Mouse (Mus musculus): Measurements from ENCODE around the gene Ceacam9. TPM values are rescaled to one million over a fixed set of nuclear protein-coding genes. Genes with fewer than 3 reads are reported as not detected.

The Ceacam9 gene
- polyA plus RNA-seq, 1 experiment from 2014 or later, result not detected

GRCm38 (mm10) chr7:16752016-16752415 lies 30.3 kb downstream of the Ceacam9 start:
- Histone ChIP-seq H3K9me3 (replicated peaks; ENCODE audit: control insufficient read depth, low read length) (no peaks in the 10 kb centered on the region), H3K9ac (ENCODE audit: low read depth, low read length) (no peak overlapping the region), H3K27me3 (ENCODE audit: control insufficient read depth, insufficient read depth, low read length) (no peaks in the 10 kb centered on the region), H3K4me2 (no peak overlapping the region), H3K4me3 (ENCODE audit: low read depth, low read length) (no peak overlapping the region), H3K27ac (ENCODE audit: low read depth, low read length) (no peak overlapping the region), H3K36me3 (ENCODE audit: control insufficient read depth, insufficient read depth, low read length) (peaks cover 17% of the 10 kb centered on the region), H3K4me1 (ENCODE audit: control insufficient read depth, insufficient read depth, low read length) (peaks cover 3% of the 10 kb centered on the region; the same call in 1 of the 2 replicates)
- 85% methylated on average over 12 of the region's 12 CpGs for WGBS (ENCODE audit: insufficient replicate concordance)
- ATAC-seq (replicated peaks; ENCODE audit: insufficient number of reproducible peaks, low FRiP score, low TSS enrichment), result no peak

- H3K4me1 ChIP-seq (ENCODE audit: control insufficient read depth, insufficient read depth, low read length), result peaks cover 7% of the 10 kb centered on the region; the same call in 1 of the 2 replicates
- WGBS (ENCODE audit: insufficient replicate concordance), result 33% methylated on average over 17 of the region's 17 CpGs
- H3K4me3 ChIP-seq (ENCODE audit: low read depth, low read length), result no peak overlapping the region
- H3K4me2 ChIP-seq, result peak overlapping the region; percentile 24
- no peaks in the 10 kb centered on the region for H3K9me3 ChIP-seq (replicated peaks; ENCODE audit: control insufficient read depth, low read length)
- peak overlapping the region; percentile 17; the same call in 1 of the 2 replicates for H3K27ac ChIP-seq (ENCODE audit: low read depth, low read length)
- no peaks in the 10 kb centered on the region for H3K27me3 ChIP-seq (ENCODE audit: control insufficient read depth, insufficient read depth, low read length)
- no peaks in the 10 kb centered on the region for H3K36me3 ChIP-seq (ENCODE audit: control insufficient read depth, insufficient read depth, low read length)
- 0 out of 2 replicates have a peak, but pooled peaks have one; percentile 32 for ATAC-seq (replicated peaks; ENCODE audit: insufficient number of reproducible peaks, low FRiP score, low TSS enrichment)
- H3K9ac ChIP-seq (ENCODE audit: low read depth, low read length), result 0 out of 2 replicates have a peak overlapping the region, but pooled peaks have one; percentile 28
These were observed 33.8 kb downstream of the Ceacam9 start for GRCm38 (mm10) chr7:16755362-16756017.

GRCm38 (mm10) chr7:16758872-16759574 lies 37.3 kb downstream of the Ceacam9 start:
- H3K27ac ChIP-seq (ENCODE audit: low read depth, low read length), result no peak overlapping the region
- whole genome bisulfite sequencing (ENCODE audit: insufficient replicate concordance), result 67% methylated on average over 10 of the region's 11 CpGs
- H3K36me3 ChIP-seq (ENCODE audit: control insufficient read depth, insufficient read depth, low read length), result no peaks in the 10 kb centered on the region

GRCm38 (mm10) chr7:16760292-16760691 lies 38.6 kb downstream of the Ceacam9 start:
- H3K27ac ChIP-seq (ENCODE audit: low read depth, low read length), result no peak overlapping the region

More at GRCm38 (mm10) chr7:16758872-16759574, 37.3 kb downstream of the Ceacam9 start:
- H3K4me2 ChIP-seq, result no peak overlapping the region
- no peaks in the 10 kb centered on the region for H3K27me3 ChIP-seq (ENCODE audit: control insufficient read depth, insufficient read depth, low read length)
- H3K4me1 ChIP-seq (ENCODE audit: control insufficient read depth, insufficient read depth, low read length), result peaks cover 10% of the 10 kb centered on the region; the same call in 1 of the 2 replicates
- no peak for ATAC-seq (replicated peaks; ENCODE audit: insufficient number of reproducible peaks, low FRiP score, low TSS enrichment)
- no peak overlapping the region for H3K9ac ChIP-seq (ENCODE audit: low read depth, low read length)
- H3K9me3 ChIP-seq (replicated peaks; ENCODE audit: control insufficient read depth, low read length), result no peaks in the 10 kb centered on the region
- no peak overlapping the region for H3K4me3 ChIP-seq (ENCODE audit: low read depth, low read length)

GRCm38 (mm10) chr7:16761005-16761481 lies 39.3 kb downstream of the Ceacam9 start:
- Histone ChIP-seq H3K4me3 (ENCODE audit: low read depth, low read length) (no peak overlapping the region), H3K9ac (ENCODE audit: low read depth, low read length) (no peak overlapping the region), H3K4me1 (ENCODE audit: control insufficient read depth, insufficient read depth, low read length) (0 out of 2 replicates have a peak, but pooled peaks cover 6% of the 10 kb centered on the region), H3K27ac (ENCODE audit: low read depth, low read length) (no peak overlapping the region), H3K27me3 (ENCODE audit: control insufficient read depth, insufficient read depth, low read length) (no peaks in the 10 kb centered on the region), H3K4me2 (no peak overlapping the region), H3K9me3 (replicated peaks; ENCODE audit: control insufficient read depth, low read length) (no peaks in the 10 kb centered on the region), H3K36me3 (ENCODE audit: control insufficient read depth, insufficient read depth, low read length) (no peaks in the 10 kb centered on the region)
- 49% methylated on average over 9 of the region's 10 CpGs for WGBS (ENCODE audit: insufficient replicate concordance)
- 0 out of 2 replicates have a peak, but pooled peaks have one; percentile 10 for ATAC-seq (replicated peaks; ENCODE audit: insufficient number of reproducible peaks, low FRiP score, low TSS enrichment)

More at GRCm38 (mm10) chr7:16760292-16760691, 38.6 kb downstream of the Ceacam9 start:
- Histone ChIP-seq H3K4me1 (ENCODE audit: control insufficient read depth, insufficient read depth, low read length) (peaks cover 8% of the 10 kb centered on the region; the same call in 1 of the 2 replicates), H3K4me2 (no peak overlapping the region), H3K27me3 (ENCODE audit: control insufficient read depth, insufficient read depth, low read length) (no peaks in the 10 kb centered on the region), H3K36me3 (ENCODE audit: control insufficient read depth, insufficient read depth, low read length) (no peaks in the 10 kb centered on the region), H3K9ac (ENCODE audit: low read depth, low read length) (no peak overlapping the region), H3K9me3 (replicated peaks; ENCODE audit: control insufficient read depth, low read length) (no peaks in the 10 kb centered on the region), H3K4me3 (ENCODE audit: low read depth, low read length) (no peak overlapping the region)
- whole genome bisulfite sequencing (ENCODE audit: insufficient replicate concordance), result 19% methylated on average over 8 of the region's 8 CpGs
- no peak for ATAC-seq (replicated peaks; ENCODE audit: insufficient number of reproducible peaks, low FRiP score, low TSS enrichment)

- H3K27me3 ChIP-seq (ENCODE audit: control insufficient read depth, insufficient read depth, low read length), result no peaks in the 10 kb centered on the region
- no peak overlapping the region for H3K4me2 ChIP-seq
- H3K36me3 ChIP-seq (ENCODE audit: control insufficient read depth, insufficient read depth, low read length), result no peaks in the 10 kb centered on the region
- no peak overlapping the region for H3K9ac ChIP-seq (ENCODE audit: low read depth, low read length)
- no peak overlapping the region for H3K27ac ChIP-seq (ENCODE audit: low read depth, low read length)
- no peak overlapping the region for H3K4me3 ChIP-seq (ENCODE audit: low read depth, low read length)
- H3K9me3 ChIP-seq (replicated peaks; ENCODE audit: control insufficient read depth, low read length), result no peaks in the 10 kb centered on the region
- peaks cover 11% of the 10 kb centered on the region; the same call in 1 of the 2 replicates for H3K4me1 ChIP-seq (ENCODE audit: control insufficient read depth, insufficient read depth, low read length)
- WGBS (ENCODE audit: insufficient replicate concordance), result 50% methylated on average over 5 of the region's 5 CpGs
- no peak for ATAC-seq (replicated peaks; ENCODE audit: insufficient number of reproducible peaks, low FRiP score, low TSS enrichment)
These were observed 39.9 kb downstream of the Ceacam9 start for GRCm38 (mm10) chr7:16761630-16762029.

GRCm38 (mm10) chr7:16763463-16764218 lies 41.9 kb downstream of the Ceacam9 start:
- ATAC-seq (replicated peaks; ENCODE audit: insufficient number of reproducible peaks, low FRiP score, low TSS enrichment), result no peak
- H3K4me1 ChIP-seq (ENCODE audit: control insufficient read depth, insufficient read depth, low read length), result peaks cover 11% of the 10 kb centered on the region; the same call in 1 of the 2 replicates
- no peaks in the 10 kb centered on the region for H3K36me3 ChIP-seq (ENCODE audit: control insufficient read depth, insufficient read depth, low read length)
- WGBS (ENCODE audit: insufficient replicate concordance), result 82% methylated on average over 7 of the region's 7 CpGs
- no peak overlapping the region for H3K4me3 ChIP-seq (ENCODE audit: low read depth, low read length)
- no peaks in the 10 kb centered on the region for H3K9me3 ChIP-seq (replicated peaks; ENCODE audit: control insufficient read depth, low read length)
- no peaks in the 10 kb centered on the region for H3K27me3 ChIP-seq (ENCODE audit: control insufficient read depth, insufficient read depth, low read length)
- H3K27ac ChIP-seq (ENCODE audit: low read depth, low read length), result no peak overlapping the region
- H3K4me2 ChIP-seq, result no peak overlapping the region
- no peak overlapping the region for H3K9ac ChIP-seq (ENCODE audit: low read depth, low read length)

GRCm38 (mm10) chr7:16766443-16766842 lies 44.7 kb downstream of the Ceacam9 start:
- H3K4me1 ChIP-seq (ENCODE audit: control insufficient read depth, insufficient read depth, low read length), result peaks cover 4% of the 10 kb centered on the region; the same call in 1 of the 2 replicates
- no peaks in the 10 kb centered on the region for H3K9me3 ChIP-seq (replicated peaks; ENCODE audit: control insufficient read depth, low read length)
- ATAC-seq (replicated peaks; ENCODE audit: insufficient number of reproducible peaks, low FRiP score, low TSS enrichment), result no peak
- H3K9ac ChIP-seq (ENCODE audit: low read depth, low read length), result no peak overlapping the region
- H3K4me2 ChIP-seq, result no peak overlapping the region
- H3K27me3 ChIP-seq (ENCODE audit: control insufficient read depth, insufficient read depth, low read length), result no peaks in the 10 kb centered on the region
- H3K36me3 ChIP-seq (ENCODE audit: control insufficient read depth, insufficient read depth, low read length), result no peaks in the 10 kb centered on the region
- 56% methylated on average over 2 of the region's 2 CpGs for WGBS (ENCODE audit: insufficient replicate concordance)
- no peak overlapping the region for H3K4me3 ChIP-seq (ENCODE audit: low read depth, low read length)
- no peak overlapping the region for H3K27ac ChIP-seq (ENCODE audit: low read depth, low read length)
